Mouse (Mus musculus): ENCODE data around the gene Slc25a18. TPM values are rescaled to one million over a fixed set of nuclear protein-coding genes. Genes with fewer than 3 reads are reported as not detected.

Gene Slc25a18
- polyA plus RNA-seq, 1 experiment from 2014 or later: 19.9 TPM

DNA sequence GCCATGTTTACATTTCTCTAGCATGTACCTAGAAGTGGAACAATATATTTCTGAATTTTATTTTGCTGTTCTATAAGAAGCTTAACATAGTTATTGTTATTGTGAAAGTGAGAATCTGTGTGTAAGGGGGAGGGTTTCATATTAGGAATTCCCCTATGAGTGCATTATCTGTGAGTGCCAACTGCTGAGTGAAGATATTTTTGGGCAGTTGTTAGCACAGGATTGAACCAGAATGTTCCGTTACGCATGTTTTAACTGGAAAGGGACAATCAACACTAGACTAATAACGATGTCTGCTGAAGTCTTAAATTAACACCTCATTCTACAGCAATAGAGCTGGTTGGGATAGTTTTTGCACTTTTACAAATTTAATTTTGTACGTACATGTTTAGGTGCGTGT, 68.4 kb downstream of the Slc25a18 start:
- 97% methylated on average over 5 of the region's 5 CpGs for WGBS
- Histone ChIP-seq H3K4me1 (ENCODE audit: control insufficient read depth, insufficient read depth, low read length) (peaks cover 9% of the 10 kb centered on the region), H3K9ac (ENCODE audit: low read depth, low read length) (no peak overlapping the region), H3K4me3 (ENCODE audit: low read depth, low read length) (no peak overlapping the region), H3K27me3 (ENCODE audit: control insufficient read depth, insufficient read depth, low read depth, low read length) (no peaks in the 10 kb centered on the region), H3K36me3 (ENCODE audit: control insufficient read depth, insufficient read depth, low read length) (peaks cover 2% of the 10 kb centered on the region), H3K9me3 (replicated peaks; ENCODE audit: control insufficient read depth, low read length, poor library complexity, severe bottlenecking) (no peaks in the 10 kb centered on the region), H3K27ac (ENCODE audit: low read length) (no peak overlapping the region), H3K4me2 (ENCODE audit: low read length) (no peak overlapping the region)
- ATAC-seq: no peak

Small RNA genes lying within 50 kb of the gene (microRNA-seq; reads per million reads assigned to microRNA genes)
- gene Gm25193: not detected

Other genes starting within 250 kb of the Slc25a18 start
- gene Hdhd5, start 242.3 kb upstream of the Slc25a18 start, polyA plus RNA-seq (2015; fragmentation: Nextera tagmentation; extraction: Ambion mirVana): 14.6 and 15.0 TPM in 2 replicates
- 1.3 and 1.6 TPM in 2 replicates for gene Cecr2, start 107.2 kb upstream of the Slc25a18 start, polyA plus RNA-seq (2015; fragmentation: Nextera tagmentation; extraction: Ambion mirVana)
- gene Atp6v1e1, start 49.2 kb downstream of the Slc25a18 start, polyA plus RNA-seq (2015; fragmentation: Nextera tagmentation; extraction: Ambion mirVana): 283 and 296 TPM in 2 replicates
- 23.4 and 26.7 TPM in 2 replicates for gene Bcl2l13, start 62.6 kb downstream of the Slc25a18 start, polyA plus RNA-seq (2015; fragmentation: Nextera tagmentation; extraction: Ambion mirVana)
- 49.3 and 51.5 TPM in 2 replicates for gene Bid, start 143.3 kb downstream of the Slc25a18 start, polyA plus RNA-seq (2015; fragmentation: Nextera tagmentation; extraction: Ambion mirVana)

Measured in midbrain, embryonic 16.5 days (tissue).